Mouse (Mus musculus): Measurements from ENCODE around the gene Idnk. TPM values are rescaled to one million over a fixed set of nuclear protein-coding genes. Genes with fewer than 3 reads are reported as not detected.

Gene Idnk
- 21.0 TPM for polyA plus RNA-seq (2012; fragmentation: generic; extraction: Trizol)

GRCm38 (mm10) chr13:58157447-58158098 is at the start of gene Idnk:
Gene Idnk, plus strand, starts transcription at chr13:58157649.
- H3K4me3 ChIP-seq = peak within 1 kb of the TSS; percentile 54
- H3K27me3 ChIP-seq (ENCODE audit: control insufficient read depth, insufficient read depth, insufficient read length) = peaks cover 4% of the 10 kb centered on the region
- no peaks in the 10 kb centered on the region for H3K79me2 ChIP-seq (ENCODE audit: control insufficient read depth, insufficient read depth)
- peak within 1 kb of the TSS; percentile 77 for H3K4me2 ChIP-seq (ENCODE audit: low read depth)
- no peaks in the 10 kb centered on the region for H3K36me3 ChIP-seq (ENCODE audit: control insufficient read depth, insufficient read depth)
- TF ChIP-seq USF1 (IDR thresholded peaks at IDR 0.05; ENCODE audit: low read depth) = no peak
- TF ChIP-seq MAX (IDR thresholded peaks at IDR 0.05; ENCODE audit: low read depth) = no peak
- TF ChIP-seq TCF12 (IDR thresholded peaks at IDR 0.05; ENCODE audit: insufficient read depth, poor library complexity, severe bottlenecking) = no peak
- peak in 1 of 3 experiments; percentile 63 for TF ChIP-seq MYOG (IDR thresholded peaks at IDR 0.05; ENCODE audit: control insufficient read depth in 1 of 3, insufficient read depth in 1 of 3, insufficient read length in 2 of 3, low read depth in 2 of 3)
- TF ChIP-seq TCF3 (IDR thresholded peaks at IDR 0.05; ENCODE audit: insufficient read length, low read depth) = no peak
- no peak for TF ChIP-seq REST (IDR thresholded peaks at IDR 0.05; ENCODE audit: insufficient read depth, insufficient read length)
- no peak for TF ChIP-seq CEBPB (IDR thresholded peaks at IDR 0.05; ENCODE audit: insufficient read depth, poor library complexity, severe bottlenecking)
- TF ChIP-seq SRF (IDR thresholded peaks at IDR 0.05; ENCODE audit: control insufficient read depth, insufficient read length, low read depth) = no peak
- TF ChIP-seq MYOD1 (IDR thresholded peaks at IDR 0.05; ENCODE audit: control insufficient read depth in 1 of 3, insufficient read length in 2 of 3, low read depth in 2 of 3) = peak in 1 of 3 experiments; percentile 38
- TF ChIP-seq POLR2A (IDR thresholded peaks at IDR 0.05; ENCODE audit: insufficient read length, low read depth) = peak; percentile 74
- peak; percentile 75 for TF ChIP-seq POLR2AphosphoS2 (IDR thresholded peaks at IDR 0.05; ENCODE audit: insufficient read length, low read depth)
- no peak for TF ChIP-seq E2F4 (IDR thresholded peaks at IDR 0.05; ENCODE audit: insufficient read depth)
- peak within 1 kb of the TSS; percentile 26 for H3ac ChIP-seq (ENCODE audit: control insufficient read depth, insufficient read length)

- H3K4me2 ChIP-seq (ENCODE audit: low read depth) = no peak overlapping the region
- H3K36me3 ChIP-seq (ENCODE audit: control insufficient read depth, insufficient read depth) = no peaks in the 10 kb centered on the region
- TF ChIP-seq POLR2A (IDR thresholded peaks at IDR 0.05; ENCODE audit: insufficient read length, low read depth) (no peak), MAX (IDR thresholded peaks at IDR 0.05; ENCODE audit: low read depth) (no peak), E2F4 (IDR thresholded peaks at IDR 0.05; ENCODE audit: insufficient read depth) (no peak)
- no peak overlapping the region for H3ac ChIP-seq (ENCODE audit: control insufficient read depth, insufficient read length)
- no peak overlapping the region for H3K4me3 ChIP-seq
- H3K27me3 ChIP-seq (ENCODE audit: control insufficient read depth, insufficient read depth, insufficient read length) = no peaks in the 10 kb centered on the region
- no peaks in the 10 kb centered on the region for H3K79me2 ChIP-seq (ENCODE audit: control insufficient read depth, insufficient read depth)
Observed at GRCm38 (mm10) chr13:58111306-58111705, 46.1 kb upstream of the Idnk start.

- Histone ChIP-seq H3K36me3 (ENCODE audit: control insufficient read depth, insufficient read depth) (no peaks in the 10 kb centered on the region), H3K4me3 (no peak overlapping the region), H3K27me3 (ENCODE audit: control insufficient read depth, insufficient read depth, insufficient read length) (no peaks in the 10 kb centered on the region), H3ac (ENCODE audit: control insufficient read depth, insufficient read length) (no peak overlapping the region), H3K79me2 (ENCODE audit: control insufficient read depth, insufficient read depth) (no peaks in the 10 kb centered on the region), H3K4me2 (ENCODE audit: low read depth) (no peak overlapping the region)
- no peak for TF ChIP-seq MAX (IDR thresholded peaks at IDR 0.05; ENCODE audit: low read depth)
- no peak for TF ChIP-seq REST (IDR thresholded peaks at IDR 0.05; ENCODE audit: insufficient read depth, insufficient read length)
- no peak for TF ChIP-seq SRF (IDR thresholded peaks at IDR 0.05; ENCODE audit: control insufficient read depth, insufficient read length, low read depth)
- TF ChIP-seq MYOD1 (IDR thresholded peaks at IDR 0.05; ENCODE audit: control insufficient read depth in 1 of 3, insufficient read length in 2 of 3, low read depth in 2 of 3) = no peak
- no peak for TF ChIP-seq TCF12 (IDR thresholded peaks at IDR 0.05; ENCODE audit: insufficient read depth, poor library complexity, severe bottlenecking)
- no peak for TF ChIP-seq E2F4 (IDR thresholded peaks at IDR 0.05; ENCODE audit: insufficient read depth)
- no peak for TF ChIP-seq MYOG (IDR thresholded peaks at IDR 0.05; ENCODE audit: control insufficient read depth in 1 of 3, insufficient read depth in 1 of 3, insufficient read length in 2 of 3, low read depth in 2 of 3)
- TF ChIP-seq USF1 (IDR thresholded peaks at IDR 0.05; ENCODE audit: low read depth) = no peak
- TF ChIP-seq TCF3 (IDR thresholded peaks at IDR 0.05; ENCODE audit: insufficient read length, low read depth) = no peak
- TF ChIP-seq CEBPB (IDR thresholded peaks at IDR 0.05; ENCODE audit: insufficient read depth, poor library complexity, severe bottlenecking) = no peak
- no peak for TF ChIP-seq POLR2AphosphoS2 (IDR thresholded peaks at IDR 0.05; ENCODE audit: insufficient read length, low read depth)
- TF ChIP-seq POLR2A (IDR thresholded peaks at IDR 0.05; ENCODE audit: insufficient read length, low read depth) = no peak
Observed at GRCm38 (mm10) chr13:58112191-58112590, 45.3 kb upstream of the Idnk start.

GRCm38 (mm10) chr13:58112601-58113041 is 44.8 kb upstream of the Idnk start:
- no peak overlapping the region for H3K4me3 ChIP-seq
- H3K36me3 ChIP-seq (ENCODE audit: control insufficient read depth, insufficient read depth) = no peaks in the 10 kb centered on the region
- no peak for TF ChIP-seq MYOD1 (IDR thresholded peaks at IDR 0.05; ENCODE audit: control insufficient read depth in 1 of 3, insufficient read length in 2 of 3, low read depth in 2 of 3)
- TF ChIP-seq TCF12 (IDR thresholded peaks at IDR 0.05; ENCODE audit: insufficient read depth, poor library complexity, severe bottlenecking) = no peak
- TF ChIP-seq TCF3 (IDR thresholded peaks at IDR 0.05; ENCODE audit: insufficient read length, low read depth) = no peak
- TF ChIP-seq MAX (IDR thresholded peaks at IDR 0.05; ENCODE audit: low read depth) = no peak
- TF ChIP-seq POLR2AphosphoS2 (IDR thresholded peaks at IDR 0.05; ENCODE audit: insufficient read length, low read depth) = no peak
- TF ChIP-seq SRF (IDR thresholded peaks at IDR 0.05; ENCODE audit: control insufficient read depth, insufficient read length, low read depth) = no peak
- TF ChIP-seq POLR2A (IDR thresholded peaks at IDR 0.05; ENCODE audit: insufficient read length, low read depth) = no peak
- TF ChIP-seq E2F4 (IDR thresholded peaks at IDR 0.05; ENCODE audit: insufficient read depth) = no peak
- TF ChIP-seq CEBPB (IDR thresholded peaks at IDR 0.05; ENCODE audit: insufficient read depth, poor library complexity, severe bottlenecking) = no peak
- TF ChIP-seq USF1 (IDR thresholded peaks at IDR 0.05; ENCODE audit: low read depth) = no peak
- TF ChIP-seq MYOG (IDR thresholded peaks at IDR 0.05; ENCODE audit: control insufficient read depth in 1 of 3, insufficient read depth in 1 of 3, insufficient read length in 2 of 3, low read depth in 2 of 3) = no peak
- TF ChIP-seq REST (IDR thresholded peaks at IDR 0.05; ENCODE audit: insufficient read depth, insufficient read length) = no peak
- H3ac ChIP-seq (ENCODE audit: control insufficient read depth, insufficient read length) = no peak overlapping the region
- H3K4me2 ChIP-seq (ENCODE audit: low read depth) = no peak overlapping the region
- H3K27me3 ChIP-seq (ENCODE audit: control insufficient read depth, insufficient read depth, insufficient read length) = no peaks in the 10 kb centered on the region
- no peaks in the 10 kb centered on the region for H3K79me2 ChIP-seq (ENCODE audit: control insufficient read depth, insufficient read depth)

Measured in myocyte (in vitro differentiated cells).